Mouse (Mus musculus) C2C12 (cell line): ENCODE data around the gene Secisbp2.

Experiments
- CEBPB ChIP-seq: IDR thresholded peaks from one replicate; pipeline ENCODE4 v1.6.1; 2011; ENCODE audit warnings: low read depth, mild to moderate bottlenecking, control low read depth, moderate library complexity
- CTCF ChIP-seq: IDR thresholded peaks from one replicate; pipeline ENCODE4 v1.5.1; 2011; ENCODE audit not compliant: control insufficient read depth, insufficient read depth, insufficient read length
- FOSL1 ChIP-seq: IDR thresholded peaks from one replicate; pipeline ENCODE4 v1.8.0; 2011; ENCODE audit warnings: mild to moderate bottlenecking, low read length; ENCODE audit not compliant: poor library complexity, insufficient read depth, severe bottlenecking
- MAX ChIP-seq: IDR thresholded peaks from one replicate; pipeline ENCODE4 v1.6.1; 2011; ENCODE audit warnings: mild to moderate bottlenecking, control low read depth
- MYOD1 ChIP-seq: IDR thresholded peaks from one replicate; pipeline ENCODE4 v1.6.1; 2011; ENCODE audit warnings: low read depth; ENCODE audit not compliant: control insufficient read depth, insufficient read length
- MYOG ChIP-seq: IDR thresholded peaks from one replicate; pipeline ENCODE4 v1.6.1; 2011; ENCODE audit not compliant: control insufficient read depth, insufficient read length; ENCODE audit errors: extremely low read depth
- USF1 ChIP-seq: IDR thresholded peaks from one replicate; pipeline ENCODE4 v1.6.1; 2011; ENCODE audit warnings: low read depth, mild to moderate bottlenecking, control low read depth, moderate library complexity

GRCm38 (mm10) chr13:51697897-51698296 lies 46.4 kb downstream of the Secisbp2 start:
- TF ChIP-seq CTCF (no peak), USF1 (no peak), MYOG (no peak), MYOD1 (no peak), CEBPB (no peak), FOSL1 (no peak), MAX (no peak)
